Mouse (Mus musculus) lung, embryonic 16.5 days (tissue): ENCODE measurements around the gene Tm6sf1. TPM values are rescaled to one million over a fixed set of nuclear protein-coding genes. Genes with fewer than 3 reads are reported as not detected.

Source experiments
- ATAC-seq: fragments of 200-750 bp; cut with Nextera tagmentation; 2 replicates; pipeline ENCODE4 v1.8.0; 2017; ENCODE audit warnings: low read depth, mild to moderate bottlenecking, moderate library complexity
- H3K27ac ChIP-seq: fragments of 300-500 bp; sonication (generic); 2 replicates; pipeline ENCODE4 v1.5.1; 2014; ENCODE audit warnings: mild to moderate bottlenecking, control low read depth, low read length
- H3K27me3 ChIP-seq: fragments of 300-500 bp; sonication (generic); 2 replicates; pipeline ENCODE4 v1.6.1; 2014; ENCODE audit warnings: low read depth, low read length, mixed read lengths; ENCODE audit not compliant: control insufficient read depth, insufficient read depth
- H3K36me3 ChIP-seq: fragments of 300-500 bp; sonication (generic); 2 replicates; pipeline ENCODE4 v1.6.1; 2014; ENCODE audit warnings: low read length; ENCODE audit not compliant: control insufficient read depth, insufficient read depth
- H3K4me1 ChIP-seq: fragments of 300-500 bp; sonication (generic); replicated peaks from 2 replicates; pipeline ENCODE4 v1.6.1; 2014; ENCODE audit warnings: low read length, mixed read lengths; ENCODE audit not compliant: control insufficient read depth, insufficient read depth
- H3K4me2 ChIP-seq: fragments of 300-500 bp; sonication (generic); 2 replicates; pipeline ENCODE4 v1.6.1; 2014; ENCODE audit warnings: low read depth, low read length, control low read depth
- H3K4me3 ChIP-seq: fragments of 300-500 bp; sonication (generic); 2 replicates; pipeline ENCODE4 v1.5.1; 2014; ENCODE audit warnings: mild to moderate bottlenecking, low read length, control low read depth
- H3K9ac ChIP-seq: fragments of 300-500 bp; sonication (generic); 2 replicates; pipeline ENCODE4 v1.6.1; 2014; ENCODE audit warnings: low read length, control low read depth
- H3K9me3 ChIP-seq: fragments of 300-500 bp; sonication (generic); 2 replicates; pipeline ENCODE4 v1.6.1; 2016; ENCODE audit warnings: low read length; ENCODE audit not compliant: control insufficient read depth
- WGBS: fragments of 180-500 bp; shearing (Covaris S2); extraction: QIAGEN DNeasy Blood & Tissue Kit; methylation state at CpG from one replicate; pipeline ENCODE4 v1.1.7; 2014; 5-methylcytosine and 5-hydroxymethylcytosine counted together
- polyA plus RNA-seq: library from polyadenylated mRNA; unstranded; fragments of >200 nt; fragmentation: Nextera tagmentation; extraction: Ambion mirVana; gene quantifications from 2 replicates; pipeline ENCODE4 v1.2.1, GENCODE M21; 2015

Gene Tm6sf1
- 14.2 and 16.8 TPM in 2 replicates for polyA plus RNA-seq

GRCm38 (mm10) chr7:81858968-81859721, at the start of gene Tm6sf1:
TSS of gene Tm6sf1 (plus strand) at chr7:81859001.
- H3K27ac ChIP-seq = peak within 1 kb of the TSS; percentile 55
- H3K27me3 ChIP-seq = peaks cover 25% of the 10 kb centered on the region
- peak within 1 kb of the TSS; percentile 59 for H3K4me3 ChIP-seq
- peak; percentile 53 for ATAC-seq
- peak within 1 kb of the TSS; percentile 76 for H3K4me2 ChIP-seq
- no peaks in the 10 kb centered on the region for H3K9me3 ChIP-seq
- peaks cover 2% of the 10 kb centered on the region; the same call in 1 of the 2 replicates for H3K4me1 ChIP-seq
- no peaks in the 10 kb centered on the region for H3K36me3 ChIP-seq
- WGBS = under 1% methylated on average over 48 of the region's 64 CpGs
- H3K9ac ChIP-seq = peak within 1 kb of the TSS; percentile 67

GRCm38 (mm10) chr7:81824906-81825305, 33.9 kb upstream of the Tm6sf1 start:
- H3K27ac ChIP-seq = no peak overlapping the region
- no peak for ATAC-seq
- no peak overlapping the region for H3K4me3 ChIP-seq
- H3K9ac ChIP-seq = no peak overlapping the region
- peaks cover 30% of the 10 kb centered on the region for H3K4me1 ChIP-seq
- no peaks in the 10 kb centered on the region for H3K36me3 ChIP-seq
- no peaks in the 10 kb centered on the region for H3K27me3 ChIP-seq
- no peak overlapping the region for H3K4me2 ChIP-seq
- no peaks in the 10 kb centered on the region for H3K9me3 ChIP-seq
- WGBS = 43% methylated on average over 3 of the region's 3 CpGs

GRCm38 (mm10) chr7:81825381-81825780, 33.4 kb upstream of the Tm6sf1 start:
- H3K4me1 ChIP-seq = peaks cover 30% of the 10 kb centered on the region

GRCm38 (mm10) chr7:81827806-81828667, 30.8 kb upstream of the Tm6sf1 start:
- H3K36me3 ChIP-seq = no peaks in the 10 kb centered on the region
- 21% methylated on average over 17 of the region's 17 CpGs for WGBS

More at GRCm38 (mm10) chr7:81825381-81825780, 33.4 kb upstream of the Tm6sf1 start:
- 16% methylated on average over 3 of the region's 3 CpGs for WGBS
- no peak overlapping the region for H3K4me3 ChIP-seq
- H3K9me3 ChIP-seq = no peaks in the 10 kb centered on the region
- H3K27me3 ChIP-seq = no peaks in the 10 kb centered on the region
- H3K36me3 ChIP-seq = no peaks in the 10 kb centered on the region
- no peak overlapping the region for H3K9ac ChIP-seq
- no peak overlapping the region for H3K27ac ChIP-seq
- ATAC-seq = no peak
- no peak overlapping the region for H3K4me2 ChIP-seq

GRCm38 (mm10) chr7:81828681-81829378, 30.0 kb upstream of the Tm6sf1 start:
- peak; percentile 81 for ATAC-seq

More at GRCm38 (mm10) chr7:81827806-81828667, 30.8 kb upstream of the Tm6sf1 start:
- peak overlapping the region; percentile 62 for H3K4me3 ChIP-seq
- H3K4me1 ChIP-seq = peaks cover 30% of the 10 kb centered on the region
- H3K9me3 ChIP-seq = no peaks in the 10 kb centered on the region
- H3K9ac ChIP-seq = peak overlapping the region; percentile 75
- no peak for ATAC-seq
- no peaks in the 10 kb centered on the region for H3K27me3 ChIP-seq
- H3K4me2 ChIP-seq = peak overlapping the region; percentile 74
- H3K27ac ChIP-seq = peak overlapping the region; percentile 92

GRCm38 (mm10) chr7:81829379-81829894, 29.4 kb upstream of the Tm6sf1 start, which contains the start of gene Btbd1:
TSS of gene Btbd1 (minus strand) at chr7:81829431.
- Histone ChIP-seq H3K27me3 (no peaks in the 10 kb centered on the region), H3K4me1 (peaks cover 30% of the 10 kb centered on the region), H3K9ac (peak within 1 kb of the TSS; percentile 75), H3K36me3 (no peaks in the 10 kb centered on the region), H3K4me3 (peak within 1 kb of the TSS; percentile 62), H3K4me2 (peak within 1 kb of the TSS; percentile 74), H3K27ac (peak within 1 kb of the TSS; percentile 92), H3K9me3 (no peaks in the 10 kb centered on the region)
- peak; percentile 96 for ATAC-seq
- WGBS = 1% methylated on average over 43 of the region's 58 CpGs

More at GRCm38 (mm10) chr7:81828681-81829378, 30.0 kb upstream of the Tm6sf1 start:
- peak overlapping the region; percentile 62 for H3K4me3 ChIP-seq
- no peaks in the 10 kb centered on the region for H3K9me3 ChIP-seq
- 0% methylated on average over 70 of the region's 91 CpGs for WGBS
- H3K9ac ChIP-seq = peak overlapping the region; percentile 75
- peak overlapping the region; percentile 74 for H3K4me2 ChIP-seq
- peaks cover 30% of the 10 kb centered on the region for H3K4me1 ChIP-seq
- no peaks in the 10 kb centered on the region for H3K36me3 ChIP-seq
- H3K27me3 ChIP-seq = no peaks in the 10 kb centered on the region
- H3K27ac ChIP-seq = peak overlapping the region; percentile 92

GRCm38 (mm10) chr7:81834847-81835246, 24.0 kb upstream of the Tm6sf1 start:
- H3K36me3 ChIP-seq = no peaks in the 10 kb centered on the region
- no peak overlapping the region for H3K27ac ChIP-seq
- no peak overlapping the region for H3K4me2 ChIP-seq
- ATAC-seq = no peak
- H3K9ac ChIP-seq = no peak overlapping the region
- H3K9me3 ChIP-seq = no peaks in the 10 kb centered on the region
- H3K4me3 ChIP-seq = no peak overlapping the region
- H3K4me1 ChIP-seq = no peaks in the 10 kb centered on the region
- H3K27me3 ChIP-seq = no peaks in the 10 kb centered on the region

- H3K9me3 ChIP-seq = no peaks in the 10 kb centered on the region
- WGBS = 86% methylated on average over 5 of the region's 5 CpGs
- no peak overlapping the region for H3K27ac ChIP-seq
- H3K27me3 ChIP-seq = no peaks in the 10 kb centered on the region
- H3K9ac ChIP-seq = no peak overlapping the region
- no peak overlapping the region for H3K4me3 ChIP-seq
- no peak for ATAC-seq
- no peaks in the 10 kb centered on the region for H3K4me1 ChIP-seq
- no peak overlapping the region for H3K4me2 ChIP-seq
- H3K36me3 ChIP-seq = no peaks in the 10 kb centered on the region
Measured at GRCm38 (mm10) chr7:81835430-81835829, 23.4 kb upstream of the Tm6sf1 start.
